Mouse (Mus musculus): Measurements from ENCODE around the gene Cyp2d26. TPM values are rescaled to one million over a fixed set of nuclear protein-coding genes. Genes with fewer than 3 reads are reported as not detected.

Cyp2d26 gene
- total RNA-seq, 2 experiments from 2014 or later = 0.25 TPM; not detected in 1

GRCm38 (mm10) chr15:82765943-82766342 is 28.2 kb downstream of the Cyp2d26 start:
- intact Hi-C loops (cut with DNase I) = no loop called here
- DNase-seq (ENCODE audit: low spot score in 2 of 2) = no peak

- no peak for DNase-seq (ENCODE audit: low spot score in 2 of 2)
- intact Hi-C loops (cut with DNase I) = no loop called here
Observed at GRCm38 (mm10) chr15:82764881-82765280, 29.2 kb downstream of the Cyp2d26 start.

GRCm38 (mm10) chr15:82763631-82764420 is 30.3 kb downstream of the Cyp2d26 start, which contains the start of gene Cyp2d40:
Cyp2d40 (minus strand) TSS chr15:82764183.
- intact Hi-C loops (cut with DNase I) = no loop called here
- DNase-seq (ENCODE audit: low spot score in 2 of 2) = no peak

- DNase-seq (ENCODE audit: low spot score in 2 of 2) = no peak
- intact Hi-C loops (cut with DNase I) = no loop called here
Observed at GRCm38 (mm10) chr15:82748141-82748540, 46.0 kb downstream of the Cyp2d26 start.

GRCm38 (mm10) chr15:82747516-82747915 is 46.6 kb downstream of the Cyp2d26 start:
- no peak for DNase-seq (ENCODE audit: low spot score in 2 of 2)
- intact Hi-C loops (cut with DNase I) = no loop called here

Small RNA genes within 50 kb of the gene (microRNA-seq; reads per million reads assigned to microRNA genes)
- gene Gm27618 = not detected

Other genes starting within 250 kb of the Cyp2d26 start
- gene Cyp2d12, start 239.2 kb downstream of the Cyp2d26 start, total RNA-seq (2021) = not detected
- not detected for gene Cyp2d34, start 173.3 kb downstream of the Cyp2d26 start, total RNA-seq (2021)
- gene Cyp2d40, start 30.1 kb downstream of the Cyp2d26 start, total RNA-seq (2021) = not detected
- 100 to 1,000 TPM; 210 to 218 TPM for gene Tcf20, start 193.6 kb upstream of the Cyp2d26 start, total RNA-seq (2021)
- 1 to 10 TPM; 2.6 to 3.1 TPM for gene Nfam1, start 239.0 kb upstream of the Cyp2d26 start, total RNA-seq (2021)